Mouse (Mus musculus) intestine, embryonic 14.5 days (tissue): Measurements from ENCODE around the gene Trmt2b. TPM values are rescaled to one million over a fixed set of nuclear protein-coding genes. Genes with fewer than 3 reads are reported as not detected.
"Not testable (repeated sequence)": the region's sequence is repeated elsewhere in the genome, so short reads cannot be mapped to it uniquely, and the experiment has no call there.

Experiments used
- ATAC-seq: fragments of 200-750 bp; cut with Nextera tagmentation; replicated peaks from 2 replicates; pipeline ENCODE4 v1.8.0; 2017; ENCODE audit warnings: low read depth, moderate number of reproducible peaks, moderate TSS enrichment, moderate library complexity; ENCODE audit not compliant: low FRiP score, low TSS enrichment
- DNase-seq: peaks from one replicate; pipeline ENCODE4 v3.0.0-alpha.2; 2018; ENCODE audit warnings: low spot score
- H3K27ac ChIP-seq: fragments of 300-500 bp; sonication (generic); 2 replicates; pipeline ENCODE4 v1.5.1; 2014; ENCODE audit warnings: low read depth, mild to moderate bottlenecking, control low read depth
- H3K27me3 ChIP-seq: fragments of 300-500 bp; sonication (generic); replicated peaks from 2 replicates; pipeline ENCODE4 v1.6.1; 2014; ENCODE audit warnings: low read length, control low read depth; ENCODE audit not compliant: control insufficient read depth, insufficient read depth
- H3K36me3 ChIP-seq: fragments of 300-500 bp; sonication (generic); 2 replicates; pipeline ENCODE4 v1.6.1; 2014; ENCODE audit warnings: low read length, control low read depth; ENCODE audit not compliant: control insufficient read depth, insufficient read depth
- H3K4me1 ChIP-seq: fragments of 300-500 bp; sonication (generic); replicated peaks from 2 replicates; pipeline ENCODE4 v1.6.1; 2014; ENCODE audit warnings: low read length, control low read depth, mixed read lengths; ENCODE audit not compliant: control insufficient read depth, insufficient read depth
- H3K4me2 ChIP-seq: fragments of 300-500 bp; sonication (generic); 2 replicates; pipeline ENCODE4 v1.6.1; 2014; ENCODE audit warnings: low read length
- H3K4me3 ChIP-seq: fragments of 300-500 bp; sonication (generic); 2 replicates; pipeline ENCODE4 v1.5.1; 2014; ENCODE audit warnings: low read depth, low read length, control low read depth, mixed read lengths
- H3K9ac ChIP-seq: fragments of 300-500 bp; sonication (generic); 2 replicates; pipeline ENCODE4 v1.6.1; 2014; ENCODE audit warnings: mild to moderate bottlenecking, low read length
- H3K9me3 ChIP-seq: fragments of 300-500 bp; sonication (generic); 2 replicates; pipeline ENCODE4 v1.6.1; 2016; ENCODE audit warnings: low read length, control low read depth; ENCODE audit not compliant: control insufficient read depth
- WGBS: fragments of 180-500 bp; shearing (Covaris S2); extraction: QIAGEN DNeasy Blood & Tissue Kit; methylation state at CpG from one replicate; pipeline ENCODE4 v1.1.7; 2014; 5-methylcytosine and 5-hydroxymethylcytosine counted together
- polyA plus RNA-seq: library from polyadenylated mRNA; unstranded; fragments of >200 nt; fragmentation: Nextera tagmentation; extraction: Ambion mirVana; gene quantifications from 2 replicates; pipeline ENCODE4 v1.2.1, GENCODE M21; 2014

Gene Trmt2b
- 24.3 and 24.4 TPM in 2 replicates for polyA plus RNA-seq

GRCm38 (mm10) chrX:134276275-134277160 is at the start of gene Trmt2b:
Trmt2b (minus strand) TSS chrX:134276984.
- DNase-seq, result peak; percentile 75
- Histone ChIP-seq H3K4me2 (peak within 1 kb of the TSS; percentile 51), H3K27ac (peak within 1 kb of the TSS; percentile 57), H3K4me1 (no peaks in the 10 kb centered on the region), H3K27me3 (no peaks in the 10 kb centered on the region), H3K36me3 (no peaks in the 10 kb centered on the region), H3K9me3 (no peaks in the 10 kb centered on the region), H3K9ac (peak within 1 kb of the TSS; percentile 22; the same call in 1 of the 2 replicates), H3K4me3 (peak within 1 kb of the TSS; percentile 36)
- WGBS, result 11% methylated on average over 23 of the region's 26 CpGs
- ATAC-seq, result peak; percentile 93

GRCm38 (mm10) chrX:134319153-134319932 is 42.6 kb upstream of the Trmt2b start:
- Histone ChIP-seq H3K9me3 (no peaks in the 10 kb centered on the region), H3K36me3 (peaks cover 6% of the 10 kb centered on the region; the same call in 1 of the 2 replicates), H3K4me2 (no peak overlapping the region), H3K9ac (no peak overlapping the region), H3K4me1 (no peaks in the 10 kb centered on the region), H3K4me3 (no peak overlapping the region), H3K27me3 (no peaks in the 10 kb centered on the region), H3K27ac (no peak overlapping the region)
- ATAC-seq (no peak), DNase-seq (no peak)
- WGBS, result 90% methylated on average over 2 of the region's 2 CpGs

GRCm38 (mm10) chrX:134311193-134311592 is 34.4 kb upstream of the Trmt2b start:
- not testable (repeated sequence) for H3K9ac ChIP-seq, H3K4me3 ChIP-seq, DNase-seq, H3K27me3 ChIP-seq, H3K36me3 ChIP-seq, H3K27ac ChIP-seq, H3K4me1 ChIP-seq, ATAC-seq, H3K9me3 ChIP-seq, H3K4me2 ChIP-seq
- 92% methylated on average over 7 of the region's 7 CpGs for WGBS

- peaks cover 9% of the 10 kb centered on the region; the same call in 1 of the 2 replicates for H3K36me3 ChIP-seq
- 18% methylated on average over 9 of the region's 9 CpGs for WGBS
- H3K4me1 ChIP-seq, result no peaks in the 10 kb centered on the region
- peak overlapping the region; percentile 51 for H3K4me2 ChIP-seq
- no peaks in the 10 kb centered on the region for H3K27me3 ChIP-seq
- H3K9ac ChIP-seq, result peak overlapping the region; percentile 52
- peak overlapping the region; percentile 41 for H3K4me3 ChIP-seq
- H3K9me3 ChIP-seq, result no peaks in the 10 kb centered on the region
- peak; percentile 89 for ATAC-seq
- no peak for DNase-seq
- H3K27ac ChIP-seq, result no peak overlapping the region
Observed at GRCm38 (mm10) chrX:134308275-134308634, 31.5 kb upstream of the Trmt2b start.

GRCm38 (mm10) chrX:134307534-134308274 is 30.9 kb upstream of the Trmt2b start, which contains the start of gene Cenpi:
Cenpi (plus strand) TSS chrX:134308084.
- ATAC-seq (peak; percentile 97), DNase-seq (peak; percentile 85)
- H3K4me2 ChIP-seq, result peak within 1 kb of the TSS; percentile 51
- peak within 1 kb of the TSS; percentile 41 for H3K4me3 ChIP-seq
- H3K36me3 ChIP-seq, result peaks cover 3% of the 10 kb centered on the region; the same call in 1 of the 2 replicates
- H3K27ac ChIP-seq, result no peak within 1 kb of the TSS
- H3K9ac ChIP-seq, result peak within 1 kb of the TSS; percentile 52
- no peaks in the 10 kb centered on the region for H3K4me1 ChIP-seq
- no peaks in the 10 kb centered on the region for H3K27me3 ChIP-seq
- 18% methylated on average over 36 of the region's 36 CpGs for WGBS
- H3K9me3 ChIP-seq, result no peaks in the 10 kb centered on the region

GRCm38 (mm10) chrX:134303287-134303686 is 26.5 kb upstream of the Trmt2b start:
- ATAC-seq, result no peak
- DNase-seq, result no peak
- Histone ChIP-seq H3K9me3 (no peaks in the 10 kb centered on the region), H3K9ac (no peak overlapping the region), H3K4me3 (no peak overlapping the region), H3K27me3 (no peaks in the 10 kb centered on the region), H3K36me3 (no peaks in the 10 kb centered on the region), H3K4me1 (no peaks in the 10 kb centered on the region), H3K4me2 (no peak overlapping the region), H3K27ac (no peak overlapping the region)
- 96% methylated on average over 1 of the region's 1 CpGs for WGBS

- H3K27ac ChIP-seq, result no peak overlapping the region
- H3K4me3 ChIP-seq, result no peak overlapping the region
- no peak overlapping the region for H3K9ac ChIP-seq
- WGBS, result 71% methylated on average over 5 of the region's 5 CpGs
- H3K36me3 ChIP-seq, result no peaks in the 10 kb centered on the region
- no peak for ATAC-seq
- H3K9me3 ChIP-seq, result no peaks in the 10 kb centered on the region
- H3K27me3 ChIP-seq, result no peaks in the 10 kb centered on the region; the same call in 1 of the 2 replicates
- no peaks in the 10 kb centered on the region for H3K4me1 ChIP-seq
- no peak for DNase-seq
- no peak overlapping the region for H3K4me2 ChIP-seq
Observed at GRCm38 (mm10) chrX:134300219-134300618, 23.4 kb upstream of the Trmt2b start.

GRCm38 (mm10) chrX:134297195-134297594 is 20.4 kb upstream of the Trmt2b start:
- ATAC-seq (no peak), DNase-seq (no peak)
- Histone ChIP-seq H3K9ac (no peak overlapping the region), H3K4me2 (peak overlapping the region; percentile 57; the same call in 1 of the 2 replicates), H3K27me3 (no peaks in the 10 kb centered on the region; the same call in 1 of the 2 replicates), H3K27ac (no peak overlapping the region), H3K4me3 (0 out of 2 replicates have a peak overlapping the region, but pooled peaks have one; percentile 44), H3K4me1 (no peaks in the 10 kb centered on the region), H3K9me3 (no peaks in the 10 kb centered on the region), H3K36me3 (no peaks in the 10 kb centered on the region)
- 41% methylated on average over 4 of the region's 4 CpGs for WGBS
